28 mouse cellular contexts compared by ENCODE assay signal in genomic region chr13:35647132-35647823, GRCm38 (mm10). TPM values are rescaled to one million over a fixed set of nuclear protein-coding genes. Genes with fewer than 3 reads are reported as not detected.
DNase-seq lines count a peak whose midpoint lies in the region; ATAC-seq and TF ChIP-seq lines count a peak whose summit lies in the region.
"Had no signal": no experiment of that assay in that cellular context is flagged by ENCODE, and none has a peak within 500 bp of the region (broad histone marks: within the 10 kb centered on the region; RNA-seq: fewer than 3 reads in every experiment).

No protein-coding gene starts in this region.

- H3K36me3 ChIP-seq in liver, adult 2 months (ENCODE audit: control insufficient read depth, insufficient read depth, low read length) = no peaks in the 10 kb centered on the region
- H3K36me3 ChIP-seq in liver, embryonic 11.5 days (ENCODE audit: control insufficient read depth, insufficient read depth, low read length) = no peaks in the 10 kb centered on the region
- H3K36me3 ChIP-seq in MEL (ENCODE audit: control insufficient read depth in 1 of 2, insufficient read depth in 2 of 2, low read length in 2 of 2) = peaks cover 0 to 17% of the 10 kb centered on the region in 2 experiments; a peak in 2 of 4 replicates
- no peaks in the 10 kb centered on the region for H3K36me3 ChIP-seq in splenic B cell, adult 2 months (ENCODE audit: control insufficient read depth, insufficient read depth, low read length, poor library complexity, severe bottlenecking)
- H3K36me3 ChIP-seq: embryonic facial prominence, embryonic 10.5 days; forebrain, embryonic 15.5 days; G1E; heart, embryonic 12.5 days; limb, embryonic 13.5 days; stomach, embryonic 15.5 days had no signal

- no peak overlapping the region for H3K27ac ChIP-seq in liver, adult 2 months (replicated peaks; ENCODE audit: insufficient read depth, low read depth, low read length)
- H3K27ac ChIP-seq in liver, embryonic 11.5 days (ENCODE audit: low read depth, low read length) = no peak overlapping the region
- peak overlapping the region; percentile 41; the same call in 1 of the 2 replicates for H3K27ac ChIP-seq in MEL (ENCODE audit: control insufficient read depth, low read depth, low read length)
- H3K27ac ChIP-seq: embryonic facial prominence, embryonic 10.5 days; forebrain, embryonic 15.5 days; hindbrain, postnatal 0 days; limb, embryonic 13.5 days; liver, embryonic 14.5 days; stomach, embryonic 15.5 days had no signal

- TF ChIP-seq RAD21 in MEL (IDR thresholded peaks at IDR 0.05; ENCODE audit: low read depth, low read length) = no peak

- H3K79me2 ChIP-seq in liver, adult 2 months (ENCODE audit: control insufficient read depth, insufficient read depth, low read length) = no peaks in the 10 kb centered on the region
- no peaks in the 10 kb centered on the region for H3K79me2 ChIP-seq in MEL (ENCODE audit: control insufficient read depth, insufficient read depth, low read length, poor library complexity)

- H3K27me3 ChIP-seq in liver, adult 2 months (ENCODE audit: control insufficient read depth, insufficient read depth, low read length) = no peaks in the 10 kb centered on the region
- no peaks in the 10 kb centered on the region for H3K27me3 ChIP-seq in liver, embryonic 11.5 days (replicated peaks; ENCODE audit: control insufficient read depth, insufficient read depth, low read length)
- no peaks in the 10 kb centered on the region for H3K27me3 ChIP-seq in MEL (ENCODE audit: control insufficient read depth in 1 of 2, insufficient read depth in 2 of 2, low read length in 2 of 2)
- H3K27me3 ChIP-seq in splenic B cell, adult 2 months (ENCODE audit: control insufficient read depth, insufficient read depth, low read length, poor library complexity, severe bottlenecking) = no peaks in the 10 kb centered on the region
- H3K27me3 ChIP-seq: forebrain, embryonic 15.5 days; heart, embryonic 12.5 days; limb, embryonic 13.5 days; stomach, embryonic 15.5 days had no signal

- no peaks in the 10 kb centered on the region for H3K9me3 ChIP-seq in liver, embryonic 11.5 days (ENCODE audit: control insufficient read depth, low read length)
- H3K9me3 ChIP-seq in MEL (replicated peaks; ENCODE audit: insufficient read depth, low read length) = no peaks in the 10 kb centered on the region
- H3K9me3 ChIP-seq: embryonic facial prominence, embryonic 10.5 days; forebrain, embryonic 15.5 days; G1E; heart, embryonic 12.5 days; stomach, embryonic 15.5 days had no signal

- H3K4me1 ChIP-seq in liver, adult 2 months (ENCODE audit: control insufficient read depth, insufficient read depth, low read length) = no peaks in the 10 kb centered on the region
- no peaks in the 10 kb centered on the region for H3K4me1 ChIP-seq in liver, embryonic 11.5 days (replicated peaks; ENCODE audit: control insufficient read depth, insufficient read depth, low read length)
- peaks cover 5 to 13% of the 10 kb centered on the region in 2 experiments for H3K4me1 ChIP-seq in MEL (ENCODE audit: control insufficient read depth in 1 of 2, insufficient read depth in 2 of 2, low read length in 2 of 2)
- H3K4me1 ChIP-seq: embryonic facial prominence, embryonic 10.5 days; forebrain, embryonic 15.5 days; heart, embryonic 12.5 days; limb, embryonic 13.5 days; stomach, embryonic 15.5 days had no signal

- no peak for TF ChIP-seq POLR2A in liver, adult 2 months (IDR thresholded peaks at IDR 0.05; ENCODE audit: extremely low read depth, insufficient read depth, low read length)
- no peak for TF ChIP-seq POLR2A in MEL (IDR thresholded peaks at IDR 0.05; ENCODE audit: control insufficient read depth in 1 of 2, insufficient read depth in 1 of 2, low read depth in 1 of 2, low read length in 2 of 2, poor library complexity in 1 of 2)

- ATAC-seq in liver, embryonic 11.5 days (replicated peaks; ENCODE audit: low FRiP score) = no peak
- ATAC-seq in hematopoietic stem cell, adult 5-6 weeks (replicated peaks in 1 of 2; ENCODE audit: insufficient read depth in 1 of 2, low FRiP score in 2 of 2, low TSS enrichment in 1 of 2, low read depth in 1 of 2, poor library complexity in 2 of 2, severe bottlenecking in 2 of 2) = peak; percentile 97 to 99
- ATAC-seq: activated CD4-positive, CD25-positive, alpha-beta regulatory T cell, adult 4 months; forebrain, embryonic 15.5 days; hindbrain, postnatal 0 days; intestine, embryonic 16.5 days had no signal

- H3K4me3 ChIP-seq in liver, adult 2 months (ENCODE audit: insufficient read depth, low read depth, low read length) = no peak overlapping the region
- no peak overlapping the region for H3K4me3 ChIP-seq in liver, embryonic 11.5 days (ENCODE audit: low read depth, low read length)
- no peak overlapping the region for H3K4me3 ChIP-seq in MEL (ENCODE audit: control insufficient read depth in 1 of 2, insufficient read depth in 1 of 2, low read depth in 2 of 2, low read length in 2 of 2)
- H3K4me3 ChIP-seq: embryonic facial prominence, embryonic 10.5 days; forebrain, embryonic 15.5 days; heart, embryonic 12.5 days; limb, embryonic 13.5 days; stomach, embryonic 15.5 days had no signal

- WGBS in liver, adult 2 months = 83% methylated on average over 1 of the region's 1 CpGs
- whole genome bisulfite sequencing in liver, embryonic 11.5 days = 47% methylated on average over 1 of the region's 1 CpGs

- TF ChIP-seq EP300 in MEL (IDR thresholded peaks at IDR 0.05; ENCODE audit: low read depth in 1 of 2, low read length in 2 of 2) = peak; percentile 51 to 79

- peak; percentile 10 for DNase-seq in liver, adult 2 months (ENCODE audit: extremely low read depth, low read depth, low spot score)
- no peak for DNase-seq in liver, embryonic 11.5 days (ENCODE audit: low spot score)
- DNase-seq in MEL (ENCODE audit: low read depth, low spot score) = peak; percentile 87
- peak; percentile 51 for DNase-seq in splenic B cell, adult 2 months (ENCODE audit: low read depth, low spot score)
- DNase-seq in adrenal gland, postnatal 36 days = no peak
- DNase-seq in frontal cortex, postnatal 14 days (ENCODE audit: low spot score in 2 of 2) = no peak
- DNase-seq: adrenal gland, adult 8-10 months; cerebellum, adult 9-11 months; gastrocnemius, postnatal 36 days; heart, postnatal 10 days; kidney, adult 9 months; kidney, postnatal 4 days; lung, embryonic 14.5 days; lung, postnatal 4 days; right cerebral cortex, postnatal 14 days; thymus, postnatal 4 days had no signal

- TF ChIP-seq CTCF in liver, adult 2 months (IDR thresholded peaks at IDR 0.05; ENCODE audit: low read depth, low read length) = no peak
- TF ChIP-seq CTCF in MEL (IDR thresholded peaks at IDR 0.05 in 2 of 3, conservative IDR thresholded peaks at IDR 0.05 in 1 of 3; ENCODE audit: control insufficient read depth in 1 of 3, insufficient read depth in 1 of 3, low read depth in 2 of 3, low read length in 3 of 3, poor library complexity in 1 of 3, severe bottlenecking in 1 of 3) = no peak

- no peak overlapping the region for H3K9ac ChIP-seq in liver, adult 2 months (ENCODE audit: low read depth, low read length)
- H3K9ac ChIP-seq in liver, embryonic 11.5 days (ENCODE audit: low read depth, low read length) = no peak overlapping the region
- H3K9ac ChIP-seq in MEL (ENCODE audit: control insufficient read depth, low read depth, low read length, poor library complexity, severe bottlenecking) = no peak overlapping the region
- H3K9ac ChIP-seq: forebrain, embryonic 15.5 days; heart, embryonic 12.5 days; limb, embryonic 13.5 days; liver, embryonic 14.5 days; lung, embryonic 14.5 days; stomach, embryonic 15.5 days had no signal

- H3K4me2 ChIP-seq in liver, embryonic 11.5 days = no peak overlapping the region
- H3K4me2 ChIP-seq: forebrain, embryonic 15.5 days; heart, embryonic 12.5 days; limb, embryonic 13.5 days; lung, embryonic 14.5 days; midbrain, embryonic 11.5 days; stomach, embryonic 15.5 days had no signal

TF ChIP-seq in MEL, 35 proteins besides CTCF, POLR2A, EP300 and RAD21 (continues in another document):
- no peak for TF ChIP-seq UBTF (IDR thresholded peaks at IDR 0.05; ENCODE audit: borderline replicate concordance, insufficient read depth, low read depth, low read length)
- TF ChIP-seq SIN3A (IDR thresholded peaks at IDR 0.05; ENCODE audit: low read length) = peak; percentile 35; the same call in 1 of the 2 replicates
- no peak for TF ChIP-seq NELFE (IDR thresholded peaks at IDR 0.05; ENCODE audit: low read depth, low read length)
- TF ChIP-seq GATA1 (IDR thresholded peaks at IDR 0.05; ENCODE audit: low read depth, low read length) = peak; percentile 23; the same call in 1 of the 2 replicates
- TF ChIP-seq RCOR1 (IDR thresholded peaks at IDR 0.05; ENCODE audit: low read depth, low read length) = peak; percentile 77
- TF ChIP-seq ZKSCAN1 (IDR thresholded peaks at IDR 0.05; ENCODE audit: low read depth, low read length) = no peak
- TF ChIP-seq MAZ (IDR thresholded peaks at IDR 0.05; ENCODE audit: low read depth, low read length) = no peak
- no peak for TF ChIP-seq GABPA (IDR thresholded peaks at IDR 0.05; ENCODE audit: low read depth, low read length)
- no peak for TF ChIP-seq USF1 (IDR thresholded peaks at IDR 0.05; ENCODE audit: low read depth, low read length)
- no peak for TF ChIP-seq KAT2A (conservative IDR thresholded peaks at IDR 0.05; ENCODE audit: low read depth, low read length)
- TF ChIP-seq POLR2AphosphoS5 (IDR thresholded peaks at IDR 0.05; ENCODE audit: borderline replicate concordance, low read depth, low read length) = no peak
- no peak for TF ChIP-seq MYC (IDR thresholded peaks at IDR 0.05; ENCODE audit: low read depth, low read length)
- no peak for TF ChIP-seq SMC3 (IDR thresholded peaks at IDR 0.05; ENCODE audit: low read depth, low read length)
- TF ChIP-seq TAL1 (IDR thresholded peaks at IDR 0.05; ENCODE audit: low read length) = no peak
- no peak for TF ChIP-seq MAX (IDR thresholded peaks at IDR 0.05; ENCODE audit: low read length)
- no peak for TF ChIP-seq E2F4 (IDR thresholded peaks at IDR 0.05; ENCODE audit: borderline replicate concordance, low read depth, low read length)
- no peak for TF ChIP-seq MEF2A (IDR thresholded peaks at IDR 0.05; ENCODE audit: extremely low read depth, insufficient replicate concordance, low read depth, low read length, poor library complexity, severe bottlenecking)
- no peak for TF ChIP-seq MAFK (IDR thresholded peaks at IDR 0.05; ENCODE audit: borderline replicate concordance, low read depth, low read length)
- TF ChIP-seq HCFC1 (IDR thresholded peaks at IDR 0.05; ENCODE audit: low read depth, low read length) = no peak

RNA-seq across cellular contexts. Expression of gene Cdyl, which starts 12.4 kb away (rescaled TPM):
- 2.7 and 3.5 TPM in 2 replicates for total RNA-seq in liver, adult 2 months (2014; rRNA removed)
- polyA plus RNA-seq in liver, adult 2 months (2012; rRNA removed) = 1.1 and 1.3 TPM in 2 replicates
- polyA plus RNA-seq in liver, embryonic 11.5 days (2014; fragmentation: Nextera tagmentation; extraction: Ambion mirVana) = 17.6 and 19.1 TPM in 2 replicates
- 8.9 and 11.4 TPM in 2 replicates for total RNA-seq in MEL (2012; rRNA removed)
- 10 to 100 TPM in 1 of 2 experiments, not detected in 1; 32.2 TPM for polyA plus RNA-seq in MEL (2012; ENCODE audit: insufficient read depth in 1 of 2, insufficient read length in 2 of 2, low read depth in 1 of 2, low replicate concordance in 2 of 2, missing spikeins in 1 of 2)
- 14.4 and 15.9 TPM in 2 replicates for total RNA-seq in hematopoietic stem cell, adult 5-6 weeks (2017)
- 10 to 100 TPM; 20.5 to 26.4 TPM for total RNA-seq in adrenal gland, postnatal 36 days (2021)

Comparison
In these comparisons a context has a peak if more than half of its experiments do, and no peak if none do; other contexts are left out.
1. DNase-seq: peak in liver, adult 2 months (single experiment), MEL (single experiment) and splenic B cell, adult 2 months (single experiment); none in liver, embryonic 11.5 days (single experiment), adrenal gland, postnatal 36 days (0 of 2) and frontal cortex, postnatal 14 days (0 of 2).